Mouse (Mus musculus) cerebellum, adult 2 months (tissue): ENCODE measurements around the gene Man1b1.

Experiments
- CTCF ChIP-seq: fragments of 200-500 bp; IDR thresholded peaks from 2 replicates; pipeline ENCODE4 v1.5.1; 2011; ENCODE audit warnings: low read depth, mild to moderate bottlenecking, control low read depth, low read length, moderate library complexity, borderline replicate concordance; ENCODE audit not compliant: insufficient read depth
- POLR2A ChIP-seq: fragments of 200-500 bp; IDR thresholded peaks from 2 replicates; pipeline ENCODE4 v1.6.1; 2011; ENCODE audit warnings: low read length, control low read depth, borderline replicate concordance; ENCODE audit not compliant: insufficient read depth

GRCm38 (mm10) chr2:25310180-25310579 is 22.0 kb upstream of the Man1b1 start:
- TF ChIP-seq CTCF (no peak), POLR2A (no peak)
